Mouse (Mus musculus): ENCODE measurements at regions not wholly inside any gene's neighbourhood (a gene's known extent, or its start where the extent isn't known, plus 50 kb on each side); places are given as distances from the start of the nearest gene placed in this dataset.

- no peak for DNase-seq
These were observed 441.5 kb downstream of the Ebf1 start for GRCm38 (mm10) chr11:45058658-45059057.

- DNase-seq = no peak
These were observed 449.5 kb downstream of the Ebf1 start for GRCm38 (mm10) chr11:45066592-45066991.

GRCm38 (mm10) chr11:45070280-45070679, 453.2 kb downstream of the Ebf1 start:
- DNase-seq = no peak

GRCm38 (mm10) chr11:45071195-45071594, 454.1 kb downstream of the Ebf1 start:
- no peak for DNase-seq

GRCm38 (mm10) chr11:45084506-45085037, 467.5 kb downstream of the Ebf1 start:
- no peak for DNase-seq

GRCm38 (mm10) chr11:45085145-45085544, 468.0 kb downstream of the Ebf1 start:
- DNase-seq = no peak

GRCm38 (mm10) chr11:45087186-45087915, 470.2 kb downstream of the Ebf1 start:
- DNase-seq = no peak

- no peak for DNase-seq
These were observed 471.2 kb downstream of the Ebf1 start for GRCm38 (mm10) chr11:45088286-45088685.

- no peak for DNase-seq
These were observed 472.4 kb downstream of the Ebf1 start for GRCm38 (mm10) chr11:45089561-45089960.

GRCm38 (mm10) chr11:45103498-45104336, 486.6 kb downstream of the Ebf1 start:
- DNase-seq = no peak

GRCm38 (mm10) chr11:45116702-45117101, 499.6 kb downstream of the Ebf1 start:
- DNase-seq = no peak

GRCm38 (mm10) chr11:45123276-45123675, 506.2 kb downstream of the Ebf1 start:
- no peak for DNase-seq

GRCm38 (mm10) chr11:45136781-45137180, 519.7 kb downstream of the Ebf1 start:
- no peak for DNase-seq

GRCm38 (mm10) chr11:45138351-45138975, 521.3 kb downstream of the Ebf1 start:
- DNase-seq = no peak

GRCm38 (mm10) chr11:45140490-45140889, 523.4 kb downstream of the Ebf1 start:
- no peak for DNase-seq

GRCm38 (mm10) chr11:45154070-45154469, 537.0 kb downstream of the Ebf1 start:
- no peak for DNase-seq

- no peak for DNase-seq
These were observed 537.4 kb downstream of the Ebf1 start for GRCm38 (mm10) chr11:45154497-45154896.

GRCm38 (mm10) chr11:45155782-45156181, 538.7 kb downstream of the Ebf1 start:
- no peak for DNase-seq

- DNase-seq = no peak
These were observed 541.2 kb downstream of the Ebf1 start for GRCm38 (mm10) chr11:45158282-45158681.

GRCm38 (mm10) chr11:45160871-45161270, 543.8 kb downstream of the Ebf1 start:
- DNase-seq = no peak

- DNase-seq = no peak
These were observed 556.4 kb downstream of the Ebf1 start for GRCm38 (mm10) chr11:45173546-45173945.

- no peak for DNase-seq
These were observed 557.0 kb downstream of the Ebf1 start for GRCm38 (mm10) chr11:45174071-45174470.
